Mouse (Mus musculus) heart, embryonic 10.5 days (tissue): ENCODE measurements around the gene Sertad3. TPM values are rescaled to one million over a fixed set of nuclear protein-coding genes. Genes with fewer than 3 reads are reported as not detected.

Source experiments
- DNase-seq: peaks from one replicate; pipeline ENCODE4 v3.0.0-alpha.2; 2017; ENCODE audit warnings: low spot score
- H3K27ac ChIP-seq: fragments of 300-500 bp; sonication (generic); 2 replicates; pipeline ENCODE4 v1.5.1; 2016; ENCODE audit warnings: mild to moderate bottlenecking
- H3K27me3 ChIP-seq: fragments of 300-500 bp; sonication (generic); 2 replicates; pipeline ENCODE4 v1.6.1; 2016; ENCODE audit warnings: mild to moderate bottlenecking; ENCODE audit not compliant: poor library complexity, insufficient read depth, severe bottlenecking
- H3K36me3 ChIP-seq: fragments of 300-500 bp; sonication (generic); 2 replicates; pipeline ENCODE4 v1.6.1; 2016; ENCODE audit warnings: mild to moderate bottlenecking, moderate library complexity
- H3K4me1 ChIP-seq: fragments of 300-500 bp; sonication (generic); 2 replicates; pipeline ENCODE4 v1.6.1; 2016; ENCODE audit warnings: mild to moderate bottlenecking
- H3K4me3 ChIP-seq: fragments of 300-500 bp; sonication (generic); 2 replicates; pipeline ENCODE4 v1.5.1; 2016; ENCODE audit warnings: mild to moderate bottlenecking, moderate library complexity
- H3K9me3 ChIP-seq: fragments of 300-500 bp; sonication (generic); 2 replicates; pipeline ENCODE4 v1.6.1; 2016; ENCODE audit warnings: mild to moderate bottlenecking, moderate library complexity
- WGBS: fragments of 180-500 bp; shearing (Covaris S2); methylation state at CpG from one replicate; pipeline ENCODE4 v1.1.7; 2016; 5-methylcytosine and 5-hydroxymethylcytosine counted together
- polyA plus RNA-seq: library from polyadenylated mRNA; unstranded; fragments of >200 nt; fragmentation: Nextera tagmentation; extraction: Ambion mirVana; gene quantifications from 2 replicates; pipeline ENCODE4 v1.2.1, GENCODE M21; 2016

Gene Sertad3
- polyA plus RNA-seq, result 19.0 and 23.8 TPM in 2 replicates

GRCm38 (mm10) chr7:27473156-27473834 lies at the start of gene Sertad3:
Gene Sertad3, plus strand, starts transcription at chr7:27473768.
- no peaks in the 10 kb centered on the region for H3K27me3 ChIP-seq
- H3K4me1 ChIP-seq, result peaks cover 7% of the 10 kb centered on the region; the same call in 1 of the 2 replicates
- H3K27ac ChIP-seq, result peak within 1 kb of the TSS; percentile 90
- peaks cover 17% of the 10 kb centered on the region for H3K36me3 ChIP-seq
- no peaks in the 10 kb centered on the region for H3K9me3 ChIP-seq
- under 1% methylated on average over 36 of the region's 36 CpGs for WGBS
- H3K4me3 ChIP-seq, result peak within 1 kb of the TSS; percentile 74
- DNase-seq, result peak; percentile 99

GRCm38 (mm10) chr7:27427387-27427786 lies 46.2 kb upstream of the Sertad3 start:
- Histone ChIP-seq H3K27ac (no peak overlapping the region), H3K4me3 (no peak overlapping the region), H3K27me3 (no peaks in the 10 kb centered on the region; the same call in 1 of the 2 replicates), H3K9me3 (0 out of 2 replicates have a peak, but pooled peaks cover 2% of the 10 kb centered on the region), H3K36me3 (no peaks in the 10 kb centered on the region), H3K4me1 (no peaks in the 10 kb centered on the region)
- 89% methylated on average over 1 of the region's 1 CpGs for WGBS
- DNase-seq, result no peak

- no peaks in the 10 kb centered on the region for H3K4me1 ChIP-seq
- no peaks in the 10 kb centered on the region for H3K9me3 ChIP-seq
- DNase-seq, result no peak
- no peak overlapping the region for H3K27ac ChIP-seq
- no peak overlapping the region for H3K4me3 ChIP-seq
- H3K36me3 ChIP-seq, result no peaks in the 10 kb centered on the region
- WGBS, result 72% methylated on average over 11 of the region's 11 CpGs
- H3K27me3 ChIP-seq, result peaks cover 6% of the 10 kb centered on the region
Observed at GRCm38 (mm10) chr7:27428002-27428401, 45.6 kb upstream of the Sertad3 start.

GRCm38 (mm10) chr7:27429135-27429534 lies 44.4 kb upstream of the Sertad3 start:
- no peak for DNase-seq
- WGBS, result 60% methylated on average over 2 of the region's 2 CpGs

GRCm38 (mm10) chr7:27433349-27433748 lies 40.2 kb upstream of the Sertad3 start:
- Histone ChIP-seq H3K4me3 (no peak overlapping the region), H3K36me3 (no peaks in the 10 kb centered on the region), H3K27me3 (peaks cover 29% of the 10 kb centered on the region), H3K27ac (no peak overlapping the region), H3K4me1 (no peaks in the 10 kb centered on the region), H3K9me3 (no peaks in the 10 kb centered on the region)
- 24% methylated on average over 10 of the region's 10 CpGs for WGBS
- DNase-seq, result no peak

More at GRCm38 (mm10) chr7:27429135-27429534, 44.4 kb upstream of the Sertad3 start:
- Histone ChIP-seq H3K4me1 (no peaks in the 10 kb centered on the region), H3K36me3 (no peaks in the 10 kb centered on the region), H3K4me3 (no peak overlapping the region), H3K27me3 (peaks cover 17% of the 10 kb centered on the region), H3K9me3 (no peaks in the 10 kb centered on the region), H3K27ac (no peak overlapping the region)

- Histone ChIP-seq H3K27me3 (peaks cover 29% of the 10 kb centered on the region), H3K4me3 (no peak overlapping the region), H3K9me3 (no peaks in the 10 kb centered on the region), H3K27ac (no peak overlapping the region), H3K36me3 (no peaks in the 10 kb centered on the region), H3K4me1 (no peaks in the 10 kb centered on the region)
- DNase-seq, result peak; percentile 80
- 5% methylated on average over 10 of the region's 10 CpGs for WGBS
Observed at GRCm38 (mm10) chr7:27433794-27434193, 39.8 kb upstream of the Sertad3 start.

GRCm38 (mm10) chr7:27437544-27437943 lies 36.0 kb upstream of the Sertad3 start:
- Histone ChIP-seq H3K4me3 (no peak overlapping the region), H3K27me3 (peaks cover 28% of the 10 kb centered on the region), H3K27ac (no peak overlapping the region), H3K9me3 (no peaks in the 10 kb centered on the region), H3K36me3 (no peaks in the 10 kb centered on the region), H3K4me1 (no peaks in the 10 kb centered on the region)
- no peak for DNase-seq
- 55% methylated on average over 5 of the region's 5 CpGs for WGBS

GRCm38 (mm10) chr7:27440014-27440413 lies 33.6 kb upstream of the Sertad3 start:
- H3K27ac ChIP-seq, result no peak overlapping the region
- H3K9me3 ChIP-seq, result no peaks in the 10 kb centered on the region
- H3K36me3 ChIP-seq, result no peaks in the 10 kb centered on the region
- peaks cover 12% of the 10 kb centered on the region for H3K27me3 ChIP-seq
- DNase-seq, result no peak
- no peak overlapping the region for H3K4me3 ChIP-seq
- H3K4me1 ChIP-seq, result no peaks in the 10 kb centered on the region
- WGBS, result 68% methylated on average over 4 of the region's 4 CpGs

GRCm38 (mm10) chr7:27446051-27446450 lies 27.5 kb upstream of the Sertad3 start:
- Histone ChIP-seq H3K4me3 (peak overlapping the region; percentile 73), H3K9me3 (no peaks in the 10 kb centered on the region), H3K36me3 (no peaks in the 10 kb centered on the region), H3K4me1 (peaks cover 24% of the 10 kb centered on the region), H3K27ac (peak overlapping the region; percentile 79), H3K27me3 (peaks cover 31% of the 10 kb centered on the region)
- no peak for DNase-seq
- WGBS, result 3% methylated on average over 15 of the region's 18 CpGs

GRCm38 (mm10) chr7:27446521-27447418 lies 26.8 kb upstream of the Sertad3 start:
- Histone ChIP-seq H3K27me3 (peaks cover 31% of the 10 kb centered on the region), H3K27ac (peak overlapping the region; percentile 79), H3K36me3 (no peaks in the 10 kb centered on the region), H3K4me3 (peak overlapping the region; percentile 73), H3K4me1 (peaks cover 24% of the 10 kb centered on the region), H3K9me3 (no peaks in the 10 kb centered on the region)
- 7% methylated on average over 47 of the region's 53 CpGs for WGBS
- no peak for DNase-seq

- Histone ChIP-seq H3K9me3 (no peaks in the 10 kb centered on the region), H3K27ac (peak within 1 kb of the TSS; percentile 86), H3K36me3 (no peaks in the 10 kb centered on the region), H3K4me1 (peaks cover 24% of the 10 kb centered on the region), H3K4me3 (peak within 1 kb of the TSS; percentile 73), H3K27me3 (peaks cover 31% of the 10 kb centered on the region)
- DNase-seq, result peak; percentile 100
- WGBS, result under 1% methylated on average over 54 of the region's 54 CpGs
Observed at GRCm38 (mm10) chr7:27447419-27448286, 25.9 kb upstream of the Sertad3 start, which contains the start of the genes Sptbn4 and Blvrb. Gene Sptbn4, minus strand, starts transcription at chr7:27447686. Gene Blvrb, plus strand, starts transcription at chr7:27447978.
